Mouse (Mus musculus): ENCODE results near the gene Sh2b1. TPM values are rescaled to one million over a fixed set of nuclear protein-coding genes. Genes with fewer than 3 reads are reported as not detected.

Sh2b1 gene
- polyA plus RNA-seq, 2 experiments = 8.3 to 12.4 TPM

- no peak for DNase-seq (ENCODE audit: low read depth in 3 of 3, low spot score in 3 of 3)
- H3K9me3 ChIP-seq (ENCODE audit: control insufficient read depth, low read length) = no peaks in the 10 kb centered on the region
- no peak overlapping the region for H3K4me3 ChIP-seq (ENCODE audit: insufficient read depth in 1 of 2, low read depth in 2 of 2, low read length in 2 of 2)
- H3K27ac ChIP-seq = no peak overlapping the region
- TF ChIP-seq CTCF (IDR thresholded peaks at IDR 0.05; ENCODE audit: low read depth) (no peak), EP300 (IDR thresholded peaks at IDR 0.05; ENCODE audit: low read depth) (no peak)
- no peak overlapping the region for H3K4me2 ChIP-seq (ENCODE audit: low read depth)
- no peaks in the 10 kb centered on the region; the same call in 1 of the 2 replicates for H3K36me3 ChIP-seq (replicated peaks; ENCODE audit: control insufficient read depth, insufficient read depth, low read depth)
- peaks cover 0 to 14% of the 10 kb centered on the region in 2 experiments; a peak in 2 of 4 replicates for H3K4me1 ChIP-seq (replicated peaks; ENCODE audit: control insufficient read depth in 2 of 2, insufficient read depth in 2 of 2, low read length in 1 of 2)
- H3K27me3 ChIP-seq (ENCODE audit: control insufficient read depth, insufficient read depth, low read length) = no peaks in the 10 kb centered on the region
- no peak overlapping the region for H3K9ac ChIP-seq (replicated peaks)
- WGBS (ENCODE audit: insufficient replicate concordance) = 25% methylated on average over 4 of the region's 4 CpGs
- ATAC-seq (ENCODE audit: insufficient read depth) = no peak
Observed at GRCm38 (mm10) chr7:126464121-126464520, 11.1 kb downstream of the Sh2b1 start.

DNA sequence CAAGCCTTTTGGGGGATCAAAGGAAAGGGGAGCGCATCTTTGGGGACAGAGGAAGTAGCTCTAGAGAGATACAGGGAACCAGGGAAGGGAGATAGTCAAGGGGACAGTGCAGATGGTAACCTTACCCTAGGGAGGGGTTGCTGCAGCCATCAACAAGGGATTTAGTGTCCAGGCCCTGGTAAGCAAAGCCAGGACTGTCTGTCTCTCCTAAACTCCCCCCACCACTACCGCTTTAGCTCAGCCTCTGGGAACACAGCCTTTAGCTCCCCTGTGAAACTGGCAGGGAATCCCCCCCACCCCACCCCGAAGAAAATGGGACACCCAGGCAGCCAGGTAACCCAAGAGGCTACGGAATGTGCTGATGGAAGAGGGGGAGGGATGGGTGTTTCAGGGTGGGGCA lies 11.7 kb downstream of the Sh2b1 start:
- no peak for ATAC-seq (ENCODE audit: insufficient read depth)
- Histone ChIP-seq H3K27ac (no peak overlapping the region), H3K9ac (replicated peaks) (no peak overlapping the region), H3K4me3 (ENCODE audit: insufficient read depth in 1 of 2, low read depth in 2 of 2, low read length in 2 of 2) (no peak overlapping the region), H3K4me2 (ENCODE audit: low read depth) (no peak overlapping the region), H3K36me3 (replicated peaks; ENCODE audit: control insufficient read depth, insufficient read depth, low read depth) (no peaks in the 10 kb centered on the region; the same call in 1 of the 2 replicates), H3K9me3 (ENCODE audit: control insufficient read depth, low read length) (no peaks in the 10 kb centered on the region), H3K4me1 (replicated peaks; ENCODE audit: control insufficient read depth in 2 of 2, insufficient read depth in 2 of 2, low read length in 1 of 2) (peaks cover 0 to 14% of the 10 kb centered on the region in 2 experiments; a peak in 2 of 4 replicates), H3K27me3 (ENCODE audit: control insufficient read depth, insufficient read depth, low read length) (no peaks in the 10 kb centered on the region)
- WGBS (ENCODE audit: insufficient replicate concordance) = 42% methylated on average over 4 of the region's 4 CpGs
- DNase-seq (ENCODE audit: low read depth in 3 of 3, low spot score in 3 of 3) = no peak
- no peak for TF ChIP-seq EP300 (IDR thresholded peaks at IDR 0.05; ENCODE audit: low read depth)
- no peak for TF ChIP-seq CTCF (IDR thresholded peaks at IDR 0.05; ENCODE audit: low read depth)

GRCm38 (mm10) chr7:126463004-126463403 lies 12.2 kb downstream of the Sh2b1 start, which contains the start of gene Atp2a1:
Gene Atp2a1, minus strand, starts transcription at chr7:126463108.
- Histone ChIP-seq H3K9me3 (ENCODE audit: control insufficient read depth, low read length) (no peaks in the 10 kb centered on the region), H3K27me3 (ENCODE audit: control insufficient read depth, insufficient read depth, low read length) (no peaks in the 10 kb centered on the region), H3K4me3 (ENCODE audit: insufficient read depth in 1 of 2, low read depth in 2 of 2, low read length in 2 of 2) (no peak within 1 kb of the TSS), H3K36me3 (replicated peaks; ENCODE audit: control insufficient read depth, insufficient read depth, low read depth) (no peaks in the 10 kb centered on the region; the same call in 1 of the 2 replicates), H3K27ac (no peak within 1 kb of the TSS), H3K4me2 (ENCODE audit: low read depth) (no peak within 1 kb of the TSS), H3K9ac (replicated peaks) (no peak within 1 kb of the TSS), H3K4me1 (replicated peaks; ENCODE audit: control insufficient read depth in 2 of 2, insufficient read depth in 2 of 2, low read length in 1 of 2) (peaks cover 0 to 14% of the 10 kb centered on the region in 2 experiments; a peak in 2 of 4 replicates)
- ATAC-seq (ENCODE audit: insufficient read depth) (no peak), DNase-seq (ENCODE audit: low read depth in 3 of 3, low spot score in 3 of 3) (no peak)
- TF ChIP-seq EP300 (IDR thresholded peaks at IDR 0.05; ENCODE audit: low read depth) = no peak
- no peak for TF ChIP-seq CTCF (IDR thresholded peaks at IDR 0.05; ENCODE audit: low read depth)
- 52% methylated on average over 5 of the region's 5 CpGs for WGBS (ENCODE audit: insufficient replicate concordance)

DNA sequence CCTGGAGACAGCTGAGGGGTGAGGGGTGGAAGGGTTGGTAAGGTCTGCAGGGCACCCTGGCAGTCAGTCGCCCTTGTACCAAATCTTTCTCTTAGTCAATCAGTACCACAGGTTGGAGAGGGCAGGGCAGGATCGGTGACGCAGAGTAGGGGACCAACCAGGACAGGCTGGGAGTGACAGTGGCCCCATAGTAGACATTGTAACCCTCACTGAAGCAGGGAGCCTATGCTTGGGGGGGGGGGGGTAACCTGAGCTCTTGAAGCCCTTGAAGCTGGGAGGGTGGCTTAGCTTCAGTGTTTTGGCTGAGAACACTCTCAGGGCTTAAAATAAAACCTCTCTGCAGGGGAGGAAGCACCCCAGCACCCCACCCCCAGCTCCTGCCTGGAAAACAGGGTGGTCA lies 13.6 kb downstream of the Sh2b1 start:
- DNase-seq (ENCODE audit: low read depth in 3 of 3, low spot score in 3 of 3) (no peak), ATAC-seq (ENCODE audit: insufficient read depth) (no peak)
- no peak for TF ChIP-seq CTCF (IDR thresholded peaks at IDR 0.05; ENCODE audit: low read depth)
- no peak for TF ChIP-seq EP300 (IDR thresholded peaks at IDR 0.05; ENCODE audit: low read depth)
- Histone ChIP-seq H3K4me2 (ENCODE audit: low read depth) (no peak overlapping the region), H3K4me1 (replicated peaks; ENCODE audit: control insufficient read depth in 2 of 2, insufficient read depth in 2 of 2, low read length in 1 of 2) (peaks cover 0 to 13% of the 10 kb centered on the region in 2 experiments; a peak in 2 of 4 replicates), H3K27me3 (ENCODE audit: control insufficient read depth, insufficient read depth, low read length) (no peaks in the 10 kb centered on the region), H3K27ac (no peak overlapping the region), H3K4me3 (ENCODE audit: insufficient read depth in 1 of 2, low read depth in 2 of 2, low read length in 2 of 2) (no peak overlapping the region), H3K9ac (replicated peaks) (no peak overlapping the region), H3K36me3 (replicated peaks; ENCODE audit: control insufficient read depth, insufficient read depth, low read depth) (no peaks in the 10 kb centered on the region), H3K9me3 (ENCODE audit: control insufficient read depth, low read length) (no peaks in the 10 kb centered on the region)
- WGBS (ENCODE audit: insufficient replicate concordance) = 56% methylated on average over 3 of the region's 3 CpGs

DNA sequence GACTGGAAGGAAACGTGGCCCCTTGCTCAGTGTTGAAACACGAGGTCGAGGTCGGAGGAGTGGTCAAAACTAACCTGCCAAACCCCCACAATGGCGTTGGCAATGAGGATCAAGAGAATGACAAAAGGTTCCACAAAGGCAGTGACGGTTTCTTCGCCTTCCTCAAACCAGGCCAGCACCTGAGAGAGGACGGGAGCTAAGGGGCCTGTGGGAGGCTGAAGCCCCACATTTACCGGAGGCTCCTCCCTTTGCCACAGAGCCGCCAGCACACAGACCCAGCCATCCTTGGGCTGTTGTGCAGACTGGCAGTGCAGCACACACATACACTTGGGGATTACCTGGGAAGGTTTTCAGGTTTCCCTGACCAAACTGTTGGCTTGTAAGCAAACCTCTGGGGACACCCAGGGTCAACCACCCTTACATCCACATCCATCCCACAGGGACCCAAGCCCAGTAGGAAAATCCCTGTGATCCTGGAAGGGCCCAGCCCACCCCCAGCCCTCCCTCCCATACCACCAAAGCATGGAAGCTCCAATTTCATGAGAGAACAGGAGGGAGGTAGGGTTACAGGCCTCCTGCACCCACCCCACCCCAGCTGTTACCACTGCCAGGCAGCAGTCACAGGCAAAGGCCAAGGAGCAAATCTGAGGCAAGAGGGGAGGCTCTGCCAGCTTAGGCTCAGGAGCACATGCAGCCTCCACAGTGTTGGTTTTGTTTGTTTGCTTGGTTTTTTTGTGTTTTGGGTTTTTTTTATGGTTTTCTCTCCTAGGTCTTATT lies 14.4 kb downstream of the Sh2b1 start:
- Histone ChIP-seq H3K9me3 (ENCODE audit: control insufficient read depth, low read length) (no peaks in the 10 kb centered on the region), H3K4me1 (replicated peaks; ENCODE audit: control insufficient read depth in 2 of 2, insufficient read depth in 2 of 2, low read length in 1 of 2) (peaks cover 0 to 11% of the 10 kb centered on the region in 2 experiments; a peak in 2 of 4 replicates), H3K36me3 (replicated peaks; ENCODE audit: control insufficient read depth, insufficient read depth, low read depth) (no peaks in the 10 kb centered on the region), H3K27ac (no peak overlapping the region), H3K4me3 (ENCODE audit: insufficient read depth in 1 of 2, low read depth in 2 of 2, low read length in 2 of 2) (no peak overlapping the region), H3K27me3 (ENCODE audit: control insufficient read depth, insufficient read depth, low read length) (no peaks in the 10 kb centered on the region), H3K9ac (replicated peaks) (no peak overlapping the region), H3K4me2 (ENCODE audit: low read depth) (no peak overlapping the region)
- DNase-seq (ENCODE audit: low read depth in 3 of 3, low spot score in 3 of 3) (no peak), ATAC-seq (ENCODE audit: insufficient read depth) (no peak)
- TF ChIP-seq EP300 (IDR thresholded peaks at IDR 0.05; ENCODE audit: low read depth) (no peak), CTCF (IDR thresholded peaks at IDR 0.05; ENCODE audit: low read depth) (no peak)
- WGBS (ENCODE audit: insufficient replicate concordance) = 44% methylated on average over 10 of the region's 10 CpGs

Data from liver, embryonic 14.5 days (tissue).